Mouse (Mus musculus) erythroblast, embryonic 14.5 days (primary cell): Measurements from ENCODE around the gene Olfr51.

Experiments
- GATA1 ChIP-seq: IDR thresholded peaks from 2 replicates; pipeline ENCODE4 v1.6.1; 2012; ENCODE audit warnings: low read length, inconsistent platforms, mixed read lengths
- TAL1 ChIP-seq: IDR thresholded peaks from 3 replicates; pipeline ENCODE4 v1.6.1; 2012; ENCODE audit warnings: low read length, inconsistent platforms, mixed read lengths

GRCm38 (mm10) chr11:51016341-51016740, 12.9 kb downstream of the Olfr51 start:
- TF ChIP-seq GATA1 (no peak), TAL1 (no peak)
